Mouse (Mus musculus): ENCODE measurements at regions not wholly inside any gene's neighbourhood (a gene's known extent, or its start where the extent isn't known, plus 50 kb on each side); places are given as distances from the start of the nearest gene placed in this dataset.
"Not testable (repeated sequence)": the region's sequence is repeated elsewhere in the genome, so short reads cannot be mapped to it uniquely, and the experiment has no call there.

DNA sequence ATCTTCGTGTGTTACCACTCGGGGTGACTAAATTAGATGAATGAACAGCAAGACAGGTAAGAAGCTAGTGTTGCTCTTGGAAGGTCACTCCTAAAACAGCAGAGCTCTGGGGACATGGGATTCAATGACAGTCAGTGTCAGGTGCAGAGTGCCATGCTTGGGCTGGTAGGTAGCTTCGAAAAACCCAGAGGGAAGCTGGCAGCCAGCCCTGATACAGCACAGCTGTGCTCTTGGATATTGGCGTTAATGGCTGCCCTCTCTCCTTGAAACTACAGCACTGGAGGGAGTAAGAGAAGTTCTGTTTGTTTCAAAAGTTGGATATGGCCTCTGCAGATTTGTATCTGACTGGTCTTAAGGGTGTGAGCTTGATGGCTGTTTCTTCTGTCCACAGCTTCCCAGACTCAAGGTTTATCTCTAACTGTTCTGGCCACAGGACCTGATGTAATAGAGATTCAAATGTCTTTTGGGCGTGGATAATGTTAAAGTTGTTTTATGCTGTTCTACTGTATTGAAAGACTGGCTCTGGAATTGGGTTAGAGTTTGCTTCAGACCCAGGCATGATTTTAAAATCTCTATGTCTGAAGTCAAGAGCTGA is 152.7 kb downstream of the Cand1 start:
- DNase-seq (ENCODE audit: low spot score) = no peak
- Histone ChIP-seq H3K4me3 (no peak overlapping the region), H3K27me3 (replicated peaks; ENCODE audit: low read depth, poor library complexity, severe bottlenecking) (no peaks in the 10 kb centered on the region), H3K36me3 (replicated peaks) (no peaks in the 10 kb centered on the region), H3K4me1 (no peaks in the 10 kb centered on the region), H3K9me3 (no peaks in the 10 kb centered on the region), H3K27ac (replicated peaks) (no peak overlapping the region)
- 91% methylated on average over 5 of the region's 5 CpGs for WGBS

DNA sequence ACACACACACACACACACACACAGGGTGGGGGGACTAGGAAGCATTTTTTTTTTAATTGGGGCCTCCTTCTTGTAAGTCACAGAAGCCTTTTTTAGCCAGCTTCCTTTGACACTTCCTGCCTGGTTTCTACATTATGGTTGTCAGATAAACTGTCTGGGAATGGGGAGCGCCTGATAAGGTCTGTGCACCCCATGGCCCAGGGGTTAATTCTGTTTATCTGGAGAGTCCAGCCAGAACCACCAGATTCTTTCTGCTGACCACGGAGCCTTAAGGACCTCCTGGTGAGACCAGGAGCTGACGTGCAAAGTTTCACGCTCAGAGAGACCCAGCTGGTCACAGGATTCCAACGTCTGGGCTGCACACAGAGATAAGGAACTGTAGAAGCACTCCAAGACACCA is 153.4 kb downstream of the Cand1 start:
- DNase-seq (ENCODE audit: low spot score) = no peak
- H3K9me3 ChIP-seq = no peaks in the 10 kb centered on the region
- no peak overlapping the region for H3K4me3 ChIP-seq
- no peak overlapping the region for H3K27ac ChIP-seq (replicated peaks)
- H3K36me3 ChIP-seq (replicated peaks) = no peaks in the 10 kb centered on the region
- no peaks in the 10 kb centered on the region for H3K27me3 ChIP-seq (replicated peaks; ENCODE audit: low read depth, poor library complexity, severe bottlenecking)
- H3K4me1 ChIP-seq = no peaks in the 10 kb centered on the region
- 64% methylated on average over 5 of the region's 5 CpGs for WGBS

DNA sequence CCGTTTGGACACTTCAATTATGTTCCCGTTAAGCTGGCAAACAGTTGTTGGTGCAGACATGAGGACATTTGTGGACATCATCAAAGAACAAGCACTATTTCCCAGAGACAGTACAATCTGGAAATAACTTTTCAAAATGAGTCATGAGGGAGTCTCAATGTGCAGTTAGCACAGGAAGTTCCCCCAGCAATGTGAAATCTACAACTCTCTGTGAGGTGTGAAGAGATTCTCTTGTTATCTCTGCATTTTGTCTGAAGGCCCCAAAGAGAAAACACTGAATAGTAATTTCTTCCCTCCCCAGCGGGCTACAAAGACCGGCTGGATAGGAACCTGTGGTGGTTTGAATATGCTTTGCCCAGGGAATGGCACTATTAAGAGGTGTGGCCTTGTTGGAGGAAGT is 156.4 kb downstream of the Cand1 start:
- no peaks in the 10 kb centered on the region for H3K36me3 ChIP-seq (replicated peaks)
- H3K4me3 ChIP-seq = no peak overlapping the region

DNA sequence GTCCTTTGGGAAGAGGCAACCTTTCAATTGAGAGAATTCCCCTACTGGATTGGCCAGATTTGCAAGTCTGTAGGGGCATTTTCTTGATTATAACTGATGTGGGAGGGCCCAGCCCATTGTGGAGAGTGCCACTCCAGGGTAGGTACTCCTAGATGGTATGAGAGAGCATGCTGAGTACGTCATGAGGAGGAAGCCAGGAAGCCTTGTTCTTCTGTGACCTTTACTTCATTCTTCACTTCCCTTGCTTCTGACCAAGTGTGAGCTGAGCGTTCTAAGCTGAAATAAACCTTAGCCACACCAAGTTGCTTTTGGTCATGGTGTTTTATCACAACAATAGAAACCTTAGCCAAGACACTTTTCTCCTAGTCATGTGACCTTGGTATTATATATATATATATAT is 157.0 kb downstream of the Cand1 start:
- WGBS = 92% methylated on average over 2 of the region's 2 CpGs
- Histone ChIP-seq H3K9me3 (no peaks in the 10 kb centered on the region), H3K27ac (replicated peaks) (no peak overlapping the region), H3K4me3 (no peak overlapping the region), H3K36me3 (replicated peaks) (no peaks in the 10 kb centered on the region), H3K4me1 (no peaks in the 10 kb centered on the region), H3K27me3 (replicated peaks; ENCODE audit: low read depth, poor library complexity, severe bottlenecking) (no peaks in the 10 kb centered on the region)
- no peak for DNase-seq (ENCODE audit: low spot score)

More for the DNA sequence above, 156.4 kb downstream of the Cand1 start:
- DNase-seq (ENCODE audit: low spot score) = no peak
- Histone ChIP-seq H3K9me3 (no peaks in the 10 kb centered on the region), H3K4me1 (no peaks in the 10 kb centered on the region), H3K27me3 (replicated peaks; ENCODE audit: low read depth, poor library complexity, severe bottlenecking) (no peaks in the 10 kb centered on the region), H3K27ac (replicated peaks) (no peak overlapping the region)
- 82% methylated on average over 4 of the region's 4 CpGs for WGBS

- not testable (repeated sequence) for DNase-seq (ENCODE audit: low spot score)
- 74% methylated on average over 3 of the region's 3 CpGs for WGBS
Measured at GRCm38 (mm10) chr10:119081766-119082165, 158.1 kb downstream of the Cand1 start.

DNA sequence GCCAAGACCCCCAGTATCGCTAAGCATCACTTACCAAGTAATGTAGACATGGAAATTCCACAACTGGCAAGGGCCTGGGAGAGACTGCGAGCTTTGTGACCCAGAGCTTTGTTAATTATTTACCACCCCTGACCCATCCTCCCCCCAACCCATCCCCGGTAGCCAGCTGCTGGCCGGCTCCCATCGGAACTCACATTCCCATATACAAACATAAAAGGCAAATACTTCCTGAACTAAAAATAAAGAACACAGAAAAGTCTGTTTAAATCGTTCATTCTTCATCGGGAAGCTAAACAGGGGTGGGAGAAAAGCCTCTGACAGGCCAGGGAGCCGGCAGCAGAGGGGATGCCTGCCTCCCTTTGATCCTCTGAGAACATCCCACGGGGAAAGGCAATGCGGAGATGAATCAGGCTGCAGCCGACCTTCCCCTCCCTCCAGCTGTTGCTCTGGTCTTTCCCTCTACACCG is 163.7 kb downstream of the Cand1 start:
- H3K27me3 ChIP-seq (replicated peaks; ENCODE audit: low read depth, poor library complexity, severe bottlenecking) = no peaks in the 10 kb centered on the region
- peak; percentile 35 for DNase-seq (ENCODE audit: low spot score)
- no peaks in the 10 kb centered on the region for H3K36me3 ChIP-seq (replicated peaks)
- 25% methylated on average over 12 of the region's 12 CpGs for WGBS
- peaks cover 15% of the 10 kb centered on the region for H3K4me1 ChIP-seq
- no peaks in the 10 kb centered on the region for H3K9me3 ChIP-seq
- no peak overlapping the region; the same call in 1 of the 2 replicates for H3K27ac ChIP-seq (replicated peaks)
- H3K4me3 ChIP-seq = no peak overlapping the region

More at GRCm38 (mm10) chr10:119081766-119082165, 158.1 kb downstream of the Cand1 start:
- H3K36me3 ChIP-seq (replicated peaks); H3K4me1 ChIP-seq; H3K27ac ChIP-seq (replicated peaks); H3K27me3 ChIP-seq (replicated peaks; ENCODE audit: low read depth, poor library complexity, severe bottlenecking); H3K4me3 ChIP-seq; H3K9me3 ChIP-seq: not testable (repeated sequence)

DNA sequence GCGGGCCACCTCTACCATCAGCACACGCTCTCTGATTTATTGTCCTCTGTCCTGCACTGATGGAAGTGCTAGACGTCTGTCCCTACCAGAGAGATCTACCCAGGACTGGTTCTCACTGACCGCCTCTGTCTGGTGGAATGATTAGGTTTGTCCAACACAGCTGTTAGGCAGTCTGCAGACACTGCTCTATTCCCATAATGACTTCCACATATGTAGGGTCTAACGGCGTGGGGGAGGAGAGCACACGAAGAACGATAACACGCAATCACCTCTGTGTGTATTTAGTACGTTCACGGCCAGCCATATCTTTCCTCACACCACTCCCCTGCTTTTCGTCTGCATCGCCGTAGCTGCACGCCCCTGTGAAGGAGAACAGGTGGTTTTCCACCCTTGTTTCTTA is 165.0 kb downstream of the Cand1 start:
- Histone ChIP-seq H3K9me3 (no peaks in the 10 kb centered on the region), H3K27ac (replicated peaks) (no peak overlapping the region), H3K4me1 (peaks cover 15% of the 10 kb centered on the region), H3K36me3 (replicated peaks) (no peaks in the 10 kb centered on the region), H3K4me3 (no peak overlapping the region), H3K27me3 (replicated peaks; ENCODE audit: low read depth, poor library complexity, severe bottlenecking) (no peaks in the 10 kb centered on the region)
- 91% methylated on average over 15 of the region's 15 CpGs for WGBS
- no peak for DNase-seq (ENCODE audit: low spot score)

GRCm38 (mm10) chr10:119073991-119074390 is 165.9 kb downstream of the Cand1 start:
- peaks cover 15% of the 10 kb centered on the region for H3K4me1 ChIP-seq
- H3K27ac ChIP-seq (replicated peaks) = no peak overlapping the region
- WGBS = 88% methylated on average over 3 of the region's 3 CpGs
- no peaks in the 10 kb centered on the region for H3K27me3 ChIP-seq (replicated peaks; ENCODE audit: low read depth, poor library complexity, severe bottlenecking)
- H3K4me3 ChIP-seq = no peak overlapping the region
- no peaks in the 10 kb centered on the region for H3K9me3 ChIP-seq
- DNase-seq (ENCODE audit: low spot score) = no peak
- no peaks in the 10 kb centered on the region for H3K36me3 ChIP-seq (replicated peaks)

DNA sequence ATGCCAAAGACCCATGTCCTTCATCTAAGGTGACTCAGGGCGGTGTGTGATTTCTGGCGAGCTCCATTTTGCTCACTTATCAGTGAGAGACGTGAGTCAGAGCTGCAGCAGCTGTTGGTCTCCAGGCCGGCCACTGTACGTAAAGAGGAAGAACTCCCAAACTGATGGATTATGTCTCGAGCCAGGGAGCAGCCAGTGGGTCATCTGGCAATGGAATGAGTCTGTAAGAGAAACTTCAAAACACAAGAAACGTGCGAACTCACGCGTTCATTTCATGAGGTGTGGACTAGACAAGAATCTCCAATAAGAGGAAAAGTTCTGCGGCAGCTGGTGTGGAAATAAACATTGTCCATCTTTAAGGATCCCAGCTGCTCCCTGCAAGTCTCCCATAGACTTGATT is 170.4 kb downstream of the Cand1 start:
- Histone ChIP-seq H3K27me3 (replicated peaks; ENCODE audit: low read depth, poor library complexity, severe bottlenecking) (no peaks in the 10 kb centered on the region), H3K36me3 (replicated peaks) (no peaks in the 10 kb centered on the region), H3K9me3 (no peaks in the 10 kb centered on the region), H3K27ac (replicated peaks) (no peak overlapping the region), H3K4me3 (no peak overlapping the region), H3K4me1 (no peaks in the 10 kb centered on the region; the same call in 1 of the 2 replicates)
- WGBS = 90% methylated on average over 11 of the region's 11 CpGs
- no peak for DNase-seq (ENCODE audit: low spot score)

DNA sequence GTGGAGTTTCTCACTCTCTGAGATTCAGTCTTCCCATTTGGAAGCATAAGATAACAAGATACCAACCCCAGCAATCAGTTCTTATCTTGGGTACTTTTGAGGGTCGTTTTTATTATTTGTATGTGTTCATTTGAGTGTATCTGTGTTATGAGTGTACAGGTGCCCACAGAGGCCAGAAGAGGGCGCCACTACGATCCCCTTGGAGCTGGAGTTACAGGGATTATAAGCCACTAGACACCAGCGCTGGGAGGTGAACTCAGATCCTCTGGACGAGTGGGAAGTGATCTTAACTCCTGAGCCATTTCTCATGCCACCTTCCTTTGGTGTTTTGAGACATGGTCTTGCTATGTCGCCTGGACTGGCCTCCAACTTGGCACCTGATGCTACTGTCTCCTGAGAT is 172.0 kb downstream of the Cand1 start:
- no peaks in the 10 kb centered on the region for H3K27me3 ChIP-seq (replicated peaks; ENCODE audit: low read depth, poor library complexity, severe bottlenecking)
- no peaks in the 10 kb centered on the region for H3K9me3 ChIP-seq
- no peak for DNase-seq (ENCODE audit: low spot score)
- H3K27ac ChIP-seq (replicated peaks) = no peak overlapping the region
- 82% methylated on average over 6 of the region's 6 CpGs for WGBS
- H3K4me1 ChIP-seq = no peaks in the 10 kb centered on the region; the same call in 1 of the 2 replicates
- no peaks in the 10 kb centered on the region for H3K36me3 ChIP-seq (replicated peaks)
- no peak overlapping the region for H3K4me3 ChIP-seq

DNA sequence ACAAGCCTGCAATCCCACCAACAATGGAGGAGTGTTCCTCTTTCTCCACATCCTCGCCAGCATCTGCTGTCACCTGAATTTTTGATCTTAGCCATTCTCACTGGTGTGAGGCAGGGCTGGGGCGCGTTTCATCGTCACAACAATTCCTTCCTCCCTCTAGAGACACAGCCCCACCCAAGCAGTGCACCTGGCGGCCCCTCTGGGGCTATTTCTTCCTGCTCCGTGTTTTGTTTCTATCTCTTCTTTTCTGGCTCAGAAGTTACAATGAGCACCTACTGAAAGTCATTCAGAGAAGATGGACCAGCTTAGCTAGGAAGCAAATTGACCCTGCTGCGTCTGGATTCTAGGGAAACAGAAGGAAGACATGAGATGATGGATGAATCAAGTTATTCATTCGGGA is 172.5 kb downstream of the Cand1 start:
- WGBS = 86% methylated on average over 8 of the region's 8 CpGs
- no peak overlapping the region for H3K4me3 ChIP-seq
- no peak overlapping the region for H3K27ac ChIP-seq (replicated peaks)
- H3K4me1 ChIP-seq = no peaks in the 10 kb centered on the region; the same call in 1 of the 2 replicates
- H3K36me3 ChIP-seq (replicated peaks) = no peaks in the 10 kb centered on the region
- no peaks in the 10 kb centered on the region for H3K27me3 ChIP-seq (replicated peaks; ENCODE audit: low read depth, poor library complexity, severe bottlenecking)
- DNase-seq (ENCODE audit: low spot score) = no peak
- no peaks in the 10 kb centered on the region for H3K9me3 ChIP-seq

GRCm38 (mm10) chr10:119065974-119066373 is 173.9 kb downstream of the Cand1 start:
- Histone ChIP-seq H3K4me1 (no peaks in the 10 kb centered on the region; the same call in 1 of the 2 replicates), H3K36me3 (replicated peaks) (no peaks in the 10 kb centered on the region), H3K27ac (replicated peaks) (no peak overlapping the region), H3K4me3 (no peak overlapping the region), H3K27me3 (replicated peaks; ENCODE audit: low read depth, poor library complexity, severe bottlenecking) (no peaks in the 10 kb centered on the region), H3K9me3 (no peaks in the 10 kb centered on the region)
- peak; percentile 81 for DNase-seq (ENCODE audit: low spot score)
- 30% methylated on average over 8 of the region's 8 CpGs for WGBS

DNA sequence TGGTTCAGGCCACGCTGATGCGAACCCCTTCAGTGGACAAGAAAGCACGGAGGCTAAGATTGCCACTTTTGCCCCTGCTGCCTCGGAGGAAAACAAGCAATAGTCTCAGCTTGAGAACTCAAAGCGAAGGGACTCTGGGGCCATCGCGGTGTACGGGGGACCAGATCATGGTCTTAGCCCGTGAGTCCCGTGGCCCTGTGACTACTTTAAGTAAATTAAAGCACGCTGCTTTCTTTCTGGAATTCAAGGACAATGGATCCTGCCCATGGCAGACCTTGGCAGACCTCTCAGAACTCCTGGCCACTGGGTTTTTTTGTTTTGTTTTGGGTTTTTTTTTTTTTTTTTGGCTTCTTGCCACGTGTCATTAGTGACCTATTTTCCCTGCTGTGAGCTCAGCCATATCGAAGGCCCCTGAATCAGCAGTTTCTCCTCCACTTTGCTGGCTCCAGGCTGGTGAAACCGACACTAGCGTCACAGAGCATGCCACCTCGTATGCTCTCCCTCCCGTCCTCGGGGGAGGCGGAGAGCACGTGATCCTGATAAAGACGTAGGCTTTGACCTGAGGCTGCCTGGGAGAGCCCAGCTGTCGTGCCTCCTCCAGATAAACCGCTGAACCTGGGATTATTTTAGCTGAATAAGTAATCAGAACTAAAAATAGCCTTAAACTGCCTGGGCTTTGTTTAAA is 174.6 kb downstream of the Cand1 start:
- peak; percentile 45 for DNase-seq (ENCODE audit: low spot score)
- Histone ChIP-seq H3K27ac (replicated peaks) (no peak overlapping the region), H3K9me3 (no peaks in the 10 kb centered on the region), H3K4me1 (no peaks in the 10 kb centered on the region; the same call in 1 of the 2 replicates), H3K36me3 (replicated peaks) (no peaks in the 10 kb centered on the region), H3K4me3 (no peak overlapping the region), H3K27me3 (replicated peaks; ENCODE audit: low read depth, poor library complexity, severe bottlenecking) (no peaks in the 10 kb centered on the region)
- 55% methylated on average over 23 of the region's 23 CpGs for WGBS
